ENCODE assay signal across 7 mouse cellular contexts in the genomic region with DNA sequence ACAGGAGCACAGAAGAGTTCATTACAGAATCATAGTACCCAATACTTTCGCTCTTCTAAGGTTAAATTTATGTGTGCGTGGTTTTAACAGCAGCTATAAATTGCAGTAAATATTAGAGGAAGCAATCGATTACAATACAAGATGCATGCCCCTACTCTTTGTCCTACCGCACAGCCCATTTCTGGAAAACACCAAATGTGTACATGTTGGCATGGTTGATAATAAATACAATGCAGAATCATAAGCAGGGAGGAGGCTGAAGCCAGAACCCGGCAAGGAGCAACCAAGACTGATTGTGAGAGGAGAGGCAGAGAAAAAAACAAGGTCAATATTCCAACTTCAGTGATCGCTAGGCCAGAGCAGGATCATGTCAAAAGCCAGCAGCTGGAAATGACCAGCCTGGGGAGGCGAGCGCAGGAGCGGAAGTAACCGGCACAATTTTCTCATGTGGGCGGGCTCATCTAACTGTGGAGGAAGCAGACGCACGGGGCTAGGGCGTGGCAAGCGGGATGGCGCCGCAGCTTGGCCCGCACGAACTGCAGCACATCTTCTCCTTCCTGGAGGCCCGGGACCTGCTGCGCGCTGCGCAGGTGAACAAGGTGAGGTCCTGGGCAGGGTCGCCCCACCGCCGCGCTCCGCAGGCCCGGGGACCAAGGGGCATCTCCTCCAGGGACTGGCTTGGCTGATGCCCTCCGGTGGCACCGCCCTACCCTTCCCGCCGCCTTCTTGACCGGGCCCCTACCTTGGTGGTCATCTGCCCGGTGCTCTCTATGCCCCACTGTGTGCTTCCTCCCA. TPM values are rescaled to one million over a fixed set of nuclear protein-coding genes. Genes with fewer than 3 reads are reported as not detected.
DNase-seq lines count a peak whose midpoint lies in the region; ATAC-seq and TF ChIP-seq lines count a peak whose summit lies in the region.

A gene (plus strand): TSS at position 476 of the 795 bp plus-strand sequence.

- peaks cover 8% of the 10 kb centered on the region; the same call in 1 of the 2 replicates for H3K36me3 ChIP-seq in intestine, postnatal 0 days (ENCODE audit: control insufficient read depth, insufficient read depth)
- peaks cover 19% of the 10 kb centered on the region for H3K36me3 ChIP-seq in midbrain, embryonic 12.5 days
- peaks cover 8% of the 10 kb centered on the region for H3K36me3 ChIP-seq in small intestine, adult 2 months (ENCODE audit: control insufficient read depth, insufficient read depth, low read length)

- intact Hi-C loops in left cerebral cortex, postnatal 4 days (cut with DNase I): no loop called here

- peak; percentile 85 for DNase-seq in adrenal gland, adult 2 months
- DNase-seq in embryo, embryonic 11 days: peak; percentile 91
- DNase-seq in gonadal fat pad, adult 2 months (ENCODE audit: low read depth): peak; percentile 12
- peak; percentile 70 for DNase-seq in left cerebral cortex, postnatal 4 days

- H3K9me3 ChIP-seq in intestine, postnatal 0 days (ENCODE audit: control insufficient read depth): no peaks in the 10 kb centered on the region
- no peaks in the 10 kb centered on the region for H3K9me3 ChIP-seq in midbrain, embryonic 12.5 days

- TF ChIP-seq POLR2A in small intestine, adult 2 months (IDR thresholded peaks at IDR 0.05; ENCODE audit: low read depth, low read length): 0 out of 2 replicates have a peak, but pooled peaks have one; percentile 30

- no peak within 1 kb of the TSS for H3K27ac ChIP-seq in intestine, postnatal 0 days (ENCODE audit: low read depth, low read length)
- no peak within 1 kb of the TSS for H3K27ac ChIP-seq in midbrain, embryonic 12.5 days (replicated peaks)
- H3K27ac ChIP-seq in small intestine, adult 2 months (ENCODE audit: insufficient read depth, low read depth, low read length): peak within 1 kb of the TSS; percentile 20; the same call in 1 of the 2 replicates

- peak within 1 kb of the TSS; percentile 82 for H3K4me2 ChIP-seq in intestine, postnatal 0 days (replicated peaks; ENCODE audit: low read depth)
- H3K4me2 ChIP-seq in midbrain, embryonic 12.5 days (replicated peaks): peak within 1 kb of the TSS; percentile 78

- H3K27me3 ChIP-seq in intestine, postnatal 0 days (replicated peaks; ENCODE audit: control insufficient read depth, insufficient read depth, low read length): no peaks in the 10 kb centered on the region
- H3K27me3 ChIP-seq in midbrain, embryonic 12.5 days: no peaks in the 10 kb centered on the region
- no peaks in the 10 kb centered on the region for H3K27me3 ChIP-seq in small intestine, adult 2 months (ENCODE audit: control insufficient read depth, insufficient read depth, low read length)

- H3K4me1 ChIP-seq in intestine, postnatal 0 days (replicated peaks; ENCODE audit: control insufficient read depth, insufficient read depth, low read length): no peaks in the 10 kb centered on the region
- H3K4me1 ChIP-seq in midbrain, embryonic 12.5 days: peaks cover 10% of the 10 kb centered on the region
- peaks cover 11% of the 10 kb centered on the region; the same call in 1 of the 2 replicates for H3K4me1 ChIP-seq in small intestine, adult 2 months (ENCODE audit: control insufficient read depth, insufficient read depth, insufficient read length, low read length)

- no peak for TF ChIP-seq CTCF in intestine, postnatal 0 days (IDR thresholded peaks at IDR 0.05; ENCODE audit: low read depth)
- no peak for TF ChIP-seq CTCF in small intestine, adult 2 months (IDR thresholded peaks at IDR 0.05; ENCODE audit: extremely low read depth, insufficient read length, insufficient replicate concordance, low read depth, low read length)

- peak within 1 kb of the TSS; percentile 76 for H3K9ac ChIP-seq in intestine, postnatal 0 days (ENCODE audit: low read depth, low read length)
- peak within 1 kb of the TSS; percentile 89 for H3K9ac ChIP-seq in midbrain, embryonic 12.5 days (replicated peaks)

- 10% methylated on average over 31 of the region's 35 CpGs for WGBS in intestine, postnatal 0 days
- 14% methylated on average over 30 of the region's 35 CpGs for WGBS in midbrain, embryonic 12.5 days
- WGBS in small intestine, adult 2 months: 8% methylated on average over 35 of the region's 35 CpGs

- peak; percentile 90 for ATAC-seq in intestine, postnatal 0 days
- ATAC-seq in midbrain, embryonic 12.5 days (ENCODE audit: low FRiP score, low read depth): peak; percentile 97

- H3K4me3 ChIP-seq in intestine, postnatal 0 days (ENCODE audit: low read depth, low read length): peak within 1 kb of the TSS; percentile 92
- peak within 1 kb of the TSS; percentile 85 for H3K4me3 ChIP-seq in midbrain, embryonic 12.5 days
- H3K4me3 ChIP-seq in small intestine, adult 2 months (ENCODE audit: low read depth, low read length): peak within 1 kb of the TSS; percentile 93

RNA-seq across cellular contexts. Expression of the gene that starts here (rescaled TPM):
- total RNA-seq in adrenal gland, adult 2 months (2021): 10 to 100 TPM in 1 of 2 experiments, 1 to 10 TPM in 1; 8.9 to 16.6 TPM
- 21.9 and 23.1 TPM in 2 replicates for polyA plus RNA-seq in adrenal gland, adult 2 months (2012; rRNA removed)
- polyA plus RNA-seq in gonadal fat pad, adult 2 months (2012; rRNA removed): 19.6 and 19.9 TPM in 2 replicates
- polyA plus RNA-seq in intestine, postnatal 0 days (2015; fragmentation: Nextera tagmentation; extraction: Ambion mirVana): 15.1 and 15.9 TPM in 2 replicates
- total RNA-seq in left cerebral cortex, postnatal 4 days (2021): 10 to 100 TPM; 28.3 to 33.8 TPM
- polyA plus RNA-seq in midbrain, embryonic 12.5 days (2016; fragmentation: Nextera tagmentation; extraction: Ambion mirVana): 33.6 and 36.4 TPM in 2 replicates
- 6.4 and 17.0 TPM in 2 replicates for polyA plus RNA-seq in small intestine, adult 2 months (2012; rRNA removed)

Comparison
In these comparisons a context has a peak if more than half of its experiments do, and no peak if none do; other contexts are left out.
1. DNase-seq: peak in every context shown above with its lines; median percentile 91 in embryo, embryonic 11 days; 85 in adrenal gland, adult 2 months; 70 in left cerebral cortex, postnatal 4 days; 12 in gonadal fat pad, adult 2 months.